Mouse (Mus musculus): ENCODE results near the gene Elmo1.
A peak's percentile ranks its signal among the peaks of the same experiment; 100 is the strongest.

Elmo1 gene

DNA sequence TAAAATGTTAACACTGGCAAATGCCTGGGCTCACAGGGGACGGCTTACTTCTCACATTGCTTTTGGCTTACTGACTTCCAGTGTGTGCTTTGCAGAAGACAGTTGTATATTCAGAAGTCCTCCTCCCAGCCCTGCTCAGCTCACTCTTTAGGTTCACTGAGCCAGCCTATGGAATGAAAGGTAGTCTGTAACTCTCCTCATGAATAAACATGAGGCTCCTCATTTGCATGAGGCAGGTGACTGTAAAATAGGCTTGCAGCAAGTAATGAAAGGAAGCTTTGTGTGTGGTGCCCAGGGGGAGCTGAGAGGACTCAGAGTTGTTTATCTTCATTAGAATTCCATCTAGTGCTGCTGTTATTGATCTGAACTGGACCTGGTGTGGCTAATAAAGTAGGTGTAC, 364.0 kb downstream of the Elmo1 start:
- DNase-seq (ENCODE audit: extremely low spot score, low read depth, low spot score) = no peak

DNA sequence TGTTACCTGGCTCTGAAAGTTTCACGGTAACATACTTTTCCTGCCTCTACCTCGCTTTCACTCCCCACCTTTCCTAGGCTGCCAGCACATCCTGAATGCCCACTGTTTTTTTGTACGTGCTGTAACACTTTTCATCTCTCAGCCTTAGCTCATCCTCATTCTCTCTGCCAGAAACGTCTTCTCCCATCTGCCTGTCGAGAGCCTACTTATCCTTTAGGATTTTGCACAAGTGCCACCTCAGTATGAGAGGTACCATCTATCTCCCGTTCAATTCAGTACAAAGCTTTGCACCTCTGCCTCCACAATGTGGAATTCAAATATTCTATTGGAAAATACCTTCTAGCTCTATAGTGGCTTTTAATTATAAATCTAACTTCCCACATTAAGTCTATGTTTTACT, 369.7 kb downstream of the Elmo1 start:
- DNase-seq (ENCODE audit: extremely low spot score, low read depth, low spot score) = no peak

DNA sequence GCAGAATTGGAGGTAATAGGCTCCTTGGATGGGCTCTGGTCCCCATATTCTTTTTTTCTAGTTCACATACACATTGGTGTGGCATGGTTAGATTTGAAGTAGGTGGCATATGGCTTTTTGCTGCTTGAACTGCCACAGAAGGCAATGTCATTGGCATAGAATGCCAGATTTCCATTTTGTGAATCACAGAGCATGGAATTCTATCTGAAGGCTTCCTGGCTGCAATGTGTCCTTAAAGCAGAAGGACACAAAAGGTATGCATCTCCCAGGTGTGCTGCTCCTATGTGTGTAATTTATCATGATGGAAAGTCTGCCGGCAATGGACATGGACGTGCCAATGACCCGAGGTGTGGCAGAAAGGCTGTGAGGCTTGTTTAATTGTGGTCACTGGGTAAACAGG, 371.2 kb downstream of the Elmo1 start:
- no peak for DNase-seq (ENCODE audit: extremely low spot score, low read depth, low spot score)

DNA sequence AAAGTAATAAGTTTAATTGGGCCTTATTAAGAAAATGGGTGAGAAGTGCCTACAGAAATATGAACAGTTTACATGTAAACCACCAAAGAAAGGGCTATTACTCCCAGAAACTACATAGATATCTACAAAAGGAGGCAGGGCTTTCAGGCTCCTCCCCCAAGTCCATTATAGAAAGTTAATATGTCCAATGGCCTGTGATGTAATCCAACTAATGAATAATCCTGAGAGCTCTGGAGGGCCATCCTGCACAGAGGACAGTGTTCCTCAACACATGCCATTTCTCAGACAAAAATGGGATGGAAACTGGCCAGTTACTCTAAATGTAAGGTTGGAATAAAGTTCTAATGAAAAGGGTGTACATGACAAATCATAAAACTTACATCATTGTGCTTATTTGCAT, 373.8 kb downstream of the Elmo1 start:
- DNase-seq (ENCODE audit: extremely low spot score, low read depth, low spot score) = no peak

DNA sequence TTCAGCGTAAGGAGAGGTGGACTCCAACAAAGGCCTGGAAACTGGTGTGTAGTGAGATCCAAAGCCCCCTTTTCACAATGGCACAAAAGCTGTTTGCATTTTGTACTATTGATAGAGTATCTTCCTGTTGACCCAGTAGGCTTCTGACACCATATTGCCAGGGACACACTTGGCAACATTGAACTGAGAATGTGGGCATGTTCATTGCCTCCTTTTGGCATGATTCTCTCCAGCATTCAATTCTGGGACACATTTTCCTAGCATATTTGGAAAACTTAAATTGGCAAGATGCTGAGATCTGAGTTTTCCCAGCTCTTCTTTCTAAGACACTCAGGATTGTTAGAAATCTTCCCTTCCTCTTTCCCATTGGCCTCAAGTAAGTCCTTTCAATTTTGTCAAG, 377.0 kb downstream of the Elmo1 start:
- no peak for DNase-seq (ENCODE audit: extremely low spot score, low read depth, low spot score)

DNA sequence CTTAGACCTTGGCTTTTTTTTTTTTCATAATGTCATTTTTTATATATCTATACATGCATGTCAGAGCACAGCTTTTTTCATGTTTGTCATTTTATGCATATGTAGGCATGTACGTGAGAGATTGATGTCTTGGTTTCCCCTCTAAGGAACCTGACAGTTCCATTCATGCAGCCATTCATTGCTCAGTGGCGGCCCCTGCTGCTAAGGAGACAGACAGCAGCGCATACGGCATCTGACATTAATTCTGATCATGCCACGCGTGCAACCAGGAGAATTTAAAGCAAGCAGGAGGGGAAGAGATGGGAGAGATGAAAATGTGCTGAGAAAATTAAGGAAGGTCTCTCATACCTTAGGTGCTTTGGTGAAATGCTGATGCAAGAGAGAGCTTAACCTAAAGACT, 381.3 kb downstream of the Elmo1 start:
- DNase-seq (ENCODE audit: extremely low spot score, low read depth, low spot score) = no peak

DNA sequence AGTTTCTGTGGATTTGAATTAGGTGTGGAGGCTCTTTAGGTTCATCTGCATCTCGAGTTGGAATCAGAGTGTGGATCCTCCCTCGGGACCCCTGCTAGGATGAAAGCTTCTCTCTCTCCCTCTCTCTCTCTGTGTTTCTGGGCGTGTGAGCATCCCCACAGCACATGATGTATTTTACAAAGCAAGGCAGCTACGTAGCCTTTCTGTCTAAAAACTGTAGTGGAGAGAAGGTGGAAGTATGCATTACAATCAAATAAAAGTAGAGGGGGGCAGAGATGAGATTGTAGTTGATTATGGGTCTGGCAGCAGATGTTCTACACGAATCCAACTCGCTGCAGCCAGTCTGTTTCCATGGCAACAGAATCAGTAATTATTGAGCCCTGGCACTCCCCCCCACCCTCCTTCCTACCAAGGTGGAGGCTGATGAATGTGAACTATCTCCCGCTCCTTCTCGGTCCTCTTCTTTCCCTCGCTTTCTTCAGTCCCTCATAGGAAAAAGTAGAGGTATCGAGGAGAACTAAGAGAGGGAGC, 382.0 kb downstream of the Elmo1 start:
- no peak for DNase-seq (ENCODE audit: extremely low spot score, low read depth, low spot score)

DNA sequence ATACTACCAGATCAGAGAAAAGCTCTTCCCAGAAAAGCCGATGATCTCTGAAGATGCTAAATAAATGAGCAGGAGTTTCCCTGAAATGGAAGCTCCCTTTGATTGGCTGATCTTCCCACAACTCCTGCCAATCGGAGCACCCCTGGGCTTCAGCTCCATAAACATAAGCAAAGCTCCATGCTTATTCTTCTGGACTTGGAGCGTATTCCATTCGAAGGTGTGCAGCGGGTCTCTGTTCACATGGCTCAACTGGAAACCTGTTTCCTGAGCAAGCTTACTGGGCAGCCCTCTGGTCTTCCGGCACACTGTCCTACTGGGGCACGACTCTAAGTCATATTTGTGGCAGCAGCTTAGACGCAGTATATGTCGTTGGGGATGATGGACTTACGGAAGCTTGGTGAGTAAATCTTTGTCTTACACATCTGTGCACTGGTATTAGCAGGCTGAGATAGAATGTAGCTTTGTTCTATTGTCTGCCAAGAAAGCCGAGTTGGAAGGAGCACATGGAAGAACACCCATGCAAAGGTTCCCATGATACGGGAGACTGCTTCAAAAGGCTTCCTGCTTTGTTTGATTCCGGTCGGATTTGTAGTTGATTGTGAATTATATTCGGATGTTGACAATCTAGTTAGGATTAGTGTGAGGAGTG, 382.6 kb downstream of the Elmo1 start:
- DNase-seq (ENCODE audit: extremely low spot score, low read depth, low spot score) = no peak

DNA sequence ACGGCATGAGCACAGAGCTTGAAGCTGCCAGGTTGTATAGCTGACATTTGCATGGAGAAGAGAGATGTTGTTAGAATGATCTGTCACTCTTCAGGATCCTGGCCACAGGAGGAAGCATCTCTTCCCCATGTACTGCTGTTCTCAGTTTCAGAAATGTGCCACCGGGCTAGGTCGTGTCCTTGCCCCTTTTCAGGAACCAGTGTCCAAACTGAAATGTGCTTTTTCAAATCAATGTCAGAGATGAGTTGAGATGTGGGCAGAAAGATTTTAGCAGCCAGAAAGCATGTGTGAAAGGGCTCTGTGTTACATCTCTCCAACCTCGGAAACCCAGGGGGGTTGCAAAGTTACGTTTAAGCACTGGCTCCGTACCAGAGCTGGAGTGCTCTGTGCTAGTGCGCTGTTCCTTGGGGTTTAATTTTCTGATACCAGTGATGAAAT, 383.3 kb downstream of the Elmo1 start:
- no peak for DNase-seq (ENCODE audit: extremely low spot score, low read depth, low spot score)

DNA sequence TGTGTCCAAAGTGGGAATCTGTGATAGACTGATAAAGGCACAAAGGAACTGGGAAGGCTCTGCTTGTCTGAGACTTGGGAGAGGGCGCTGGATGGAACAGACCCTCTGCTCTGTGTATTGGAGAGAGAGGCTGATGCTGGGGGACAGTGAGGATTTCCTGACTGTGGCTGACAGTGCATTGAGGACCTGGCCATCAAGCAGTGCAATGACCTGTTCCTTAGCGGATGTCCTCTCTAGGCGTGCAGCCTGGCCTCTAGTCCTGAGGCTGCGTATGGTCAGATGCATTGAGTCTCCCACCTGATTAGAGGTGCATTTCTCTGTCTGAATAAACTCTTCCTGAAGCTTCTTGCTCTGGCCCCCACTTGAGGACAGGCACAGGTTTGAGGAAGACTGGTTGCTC, 384.2 kb downstream of the Elmo1 start:
- DNase-seq (ENCODE audit: extremely low spot score, low read depth, low spot score) = no peak

DNA sequence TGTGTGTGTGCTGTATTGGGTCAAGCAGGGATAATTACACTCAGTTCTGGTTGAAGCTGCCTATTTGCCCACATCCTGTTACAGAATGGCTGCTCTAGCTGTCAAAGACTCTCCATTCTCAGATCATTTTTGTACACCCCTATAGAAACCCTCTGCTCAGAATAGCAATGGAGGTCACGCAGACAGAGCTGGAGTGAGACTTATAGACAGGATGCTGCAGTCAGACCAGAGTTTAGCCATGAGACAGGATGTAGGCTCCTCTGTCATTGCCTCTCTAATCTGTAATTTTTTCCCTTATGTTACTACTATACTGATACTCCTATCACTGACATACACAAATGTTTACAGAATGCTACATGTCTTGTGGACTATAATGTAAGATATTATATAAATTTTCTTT, 391.4 kb downstream of the Elmo1 start:
- DNase-seq (ENCODE audit: extremely low spot score, low read depth, low spot score) = no peak

DNA sequence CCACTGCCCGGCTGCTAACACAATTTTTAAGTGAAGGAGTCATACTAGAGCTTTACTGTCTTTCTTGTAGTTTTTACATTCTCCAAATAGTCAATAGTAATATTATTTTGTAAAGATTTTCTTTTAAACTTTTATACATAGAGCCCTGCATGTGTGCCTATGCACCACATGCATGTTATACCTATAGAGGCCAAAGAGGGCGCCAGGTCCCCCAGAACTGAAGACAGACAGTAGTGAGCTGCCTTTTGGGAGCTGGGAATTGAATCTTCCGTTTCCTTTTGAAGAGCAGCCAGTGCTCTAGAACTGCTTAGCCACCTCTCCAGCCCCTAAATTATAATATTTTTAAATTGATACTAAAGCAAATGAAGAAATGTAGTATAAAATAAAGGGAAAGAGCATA, 398.7 kb downstream of the Elmo1 start:
- no peak for DNase-seq (ENCODE audit: extremely low spot score, low read depth, low spot score)

DNA sequence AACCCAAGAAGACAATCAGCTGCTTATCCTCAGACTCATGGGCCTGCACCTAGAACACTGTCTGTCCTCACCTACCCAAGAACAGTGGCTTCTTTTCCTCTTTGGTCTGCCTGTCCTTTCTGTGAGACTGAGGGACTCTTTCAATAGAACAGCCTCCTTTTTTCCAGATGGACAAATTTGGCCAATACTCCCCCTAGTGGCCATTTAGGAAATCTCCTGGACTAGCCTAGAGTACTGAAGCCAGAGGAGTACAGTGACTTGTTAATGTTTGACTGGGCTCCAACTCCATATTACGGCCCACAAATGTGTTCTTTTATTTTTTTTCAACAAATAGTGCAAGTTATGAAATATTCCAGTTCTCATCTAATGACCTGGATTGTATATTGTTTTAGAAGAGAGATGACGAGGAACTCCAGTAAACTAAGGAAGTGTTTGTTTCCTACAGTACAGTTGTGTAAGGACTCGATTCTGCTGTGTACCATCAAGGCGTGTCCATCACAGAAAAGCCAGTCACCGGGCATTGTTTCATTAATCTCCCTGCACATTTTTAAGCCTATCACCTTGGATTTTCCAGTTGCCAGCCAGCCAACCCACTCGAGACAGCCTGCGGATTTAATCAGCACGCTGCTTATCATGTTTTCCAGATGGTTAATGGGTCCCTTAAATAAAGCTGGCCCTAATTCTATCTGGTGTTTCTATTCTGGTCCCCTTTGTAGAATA, 399.5 kb downstream of the Elmo1 start:
- DNase-seq (ENCODE audit: extremely low spot score, low read depth, low spot score) = peak; percentile 31

DNA sequence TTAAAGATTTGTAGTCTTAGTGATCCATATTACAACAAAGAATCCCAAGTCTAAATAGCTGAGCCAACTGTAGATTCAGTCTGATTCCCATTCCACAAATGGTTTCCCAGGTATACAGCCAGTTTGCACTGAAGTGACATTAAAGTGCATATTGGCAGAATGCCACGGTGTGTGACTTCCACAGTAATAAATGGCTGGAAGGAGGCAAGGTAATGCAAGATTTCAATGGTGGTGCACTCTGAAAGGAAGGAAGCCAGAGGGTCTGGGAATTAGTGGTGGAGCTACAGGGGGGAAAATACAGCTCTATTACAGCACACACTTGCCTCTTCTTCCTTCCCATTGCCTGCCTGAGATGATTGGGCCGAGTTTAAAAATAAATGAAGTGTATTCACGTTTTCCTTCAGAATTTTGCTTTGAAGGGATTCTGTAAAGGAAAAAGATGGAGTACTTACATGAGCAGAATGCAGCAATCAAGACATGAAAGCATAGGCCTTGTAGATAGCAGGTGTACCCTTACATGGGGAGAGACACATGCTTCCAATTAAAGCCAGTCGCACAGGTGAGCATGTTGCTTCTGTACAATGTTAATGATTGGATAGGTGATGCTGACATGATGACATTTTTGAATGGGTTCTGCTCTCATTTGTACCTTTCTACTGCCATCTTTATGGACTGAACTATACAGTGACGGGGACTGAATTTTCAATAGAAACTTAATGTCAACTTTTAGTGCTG, 400.6 kb downstream of the Elmo1 start:
- no peak for DNase-seq (ENCODE audit: extremely low spot score, low read depth, low spot score)

DNA sequence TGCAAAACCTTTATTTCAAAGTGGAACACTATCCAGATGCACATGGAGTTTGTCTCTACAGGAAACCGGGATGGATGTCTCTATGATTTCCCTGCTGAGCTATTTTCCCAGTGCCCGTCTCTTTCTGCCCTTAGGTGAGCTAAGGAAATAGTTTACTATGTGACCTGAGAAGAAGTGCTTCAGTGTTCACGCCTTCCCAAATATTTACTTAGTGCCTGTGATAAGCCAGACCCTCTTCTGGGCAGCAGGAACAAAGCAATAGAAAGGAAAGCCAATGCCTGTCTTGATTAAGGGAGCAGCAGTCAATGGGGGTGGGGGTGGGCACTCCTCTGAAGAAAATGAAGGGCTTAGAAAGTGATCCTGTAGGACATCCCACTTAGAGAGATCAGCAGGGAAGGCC, 401.3 kb downstream of the Elmo1 start:
- DNase-seq (ENCODE audit: extremely low spot score, low read depth, low spot score) = no peak

DNA sequence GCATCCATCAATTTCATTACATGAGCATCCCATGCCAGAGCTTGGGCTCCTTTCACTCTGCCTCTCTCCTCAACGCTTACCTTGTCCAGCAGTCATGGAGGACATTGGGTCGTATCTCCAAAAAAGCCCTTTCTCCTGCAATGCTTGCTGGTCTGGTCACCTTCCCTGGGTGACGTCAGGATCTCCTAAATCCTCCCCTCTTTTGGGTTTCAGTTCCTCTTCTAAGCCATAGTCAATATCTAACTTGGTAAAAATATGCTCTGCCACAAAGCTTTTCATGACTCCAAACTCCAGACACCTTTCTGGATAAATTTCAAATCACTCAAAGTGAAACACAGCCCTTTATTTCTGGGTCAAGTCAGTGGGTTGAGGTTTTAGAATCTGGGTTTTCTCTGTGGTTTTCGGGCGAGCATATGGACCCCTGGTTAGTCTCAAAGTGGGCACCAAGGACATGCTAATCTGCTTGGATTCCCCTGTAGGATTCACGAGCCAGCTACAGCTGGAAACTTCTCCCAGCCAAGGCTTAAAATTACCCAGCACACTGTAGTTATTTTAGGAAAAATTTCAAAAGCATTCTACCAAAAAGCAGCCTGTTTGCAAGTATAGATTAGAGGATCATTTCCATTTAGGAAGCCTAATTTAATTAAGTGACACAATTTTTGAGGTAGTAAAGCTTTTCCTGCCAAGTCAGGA, 403.8 kb downstream of the Elmo1 start:
- no peak for DNase-seq (ENCODE audit: extremely low spot score, low read depth, low spot score)

DNA sequence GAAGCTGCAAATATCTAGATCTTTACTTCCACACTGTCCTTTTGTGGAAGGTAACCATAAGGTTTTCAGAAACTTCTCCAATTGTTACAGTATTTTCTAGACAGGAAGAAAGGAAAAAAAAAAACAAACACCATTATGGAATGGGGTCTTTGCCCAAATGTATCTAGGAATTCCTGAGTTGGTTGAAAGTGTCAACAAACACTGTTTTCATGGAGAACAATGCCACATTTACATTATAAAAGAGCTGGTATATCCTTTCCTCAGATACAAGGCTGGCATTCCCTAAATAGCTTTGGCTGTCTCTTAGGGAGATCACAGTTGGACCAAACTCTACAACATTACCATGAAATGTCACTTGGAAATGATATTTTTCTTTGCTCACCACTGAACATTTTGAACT, 411.5 kb downstream of the Elmo1 start:
- no peak for DNase-seq (ENCODE audit: extremely low spot score, low read depth, low spot score)

DNA sequence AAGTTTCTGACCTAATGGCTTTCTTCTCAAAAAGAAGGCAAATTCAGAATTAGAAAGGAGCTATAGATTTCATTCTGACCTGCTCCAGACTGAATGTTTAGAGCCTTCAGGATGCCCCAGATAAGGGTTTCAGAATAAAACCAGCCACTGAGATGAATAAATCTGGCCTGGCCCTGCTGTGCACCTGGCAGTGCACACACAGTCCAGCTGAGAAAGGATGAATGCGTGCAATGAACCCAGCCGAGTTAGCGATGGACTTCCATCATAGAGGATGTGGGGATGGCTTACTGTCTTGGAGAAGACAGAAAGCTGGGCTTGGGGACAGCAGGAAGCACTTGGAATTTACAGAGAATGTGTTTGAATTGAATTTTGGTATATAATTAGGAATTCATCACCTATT, 413.0 kb downstream of the Elmo1 start:
- DNase-seq (ENCODE audit: extremely low spot score, low read depth, low spot score) = no peak

DNA sequence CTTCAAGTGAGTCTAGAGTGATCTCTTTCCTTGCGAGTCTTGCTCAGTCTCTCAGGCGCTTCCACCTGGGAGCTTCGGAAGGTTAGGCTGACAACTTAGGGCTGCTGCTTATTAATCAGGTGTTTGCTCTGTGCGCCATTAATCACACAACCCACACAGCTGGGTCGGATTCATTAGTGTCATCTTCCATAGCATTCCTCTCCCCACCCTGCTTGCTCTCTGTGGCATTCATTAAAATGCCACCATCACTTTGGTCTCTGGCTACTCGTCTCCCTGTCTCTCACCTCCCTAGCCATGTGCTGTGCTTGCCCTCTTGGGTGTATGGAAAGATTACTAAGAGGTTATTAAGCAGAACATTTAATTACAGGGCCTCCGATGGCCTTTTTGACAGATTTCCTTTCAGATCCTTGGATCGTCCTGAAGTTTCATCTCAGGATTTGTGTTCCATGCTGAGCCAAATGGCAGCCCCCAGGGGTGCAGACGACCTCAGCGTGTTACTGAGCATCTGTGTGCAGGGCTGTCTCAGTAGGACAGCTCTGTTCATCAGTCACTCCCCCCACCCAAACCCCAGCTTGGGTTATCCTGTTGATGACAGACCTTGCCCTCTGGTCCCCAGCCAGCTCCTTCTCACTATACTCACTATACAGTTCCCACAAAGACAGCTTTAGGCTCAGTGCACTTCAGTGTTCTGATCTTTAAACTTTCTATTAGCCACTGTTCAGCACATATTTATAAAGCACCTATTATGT, 417.2 kb downstream of the Elmo1 start:
- DNase-seq (ENCODE audit: extremely low spot score, low read depth, low spot score) = no peak

DNA sequence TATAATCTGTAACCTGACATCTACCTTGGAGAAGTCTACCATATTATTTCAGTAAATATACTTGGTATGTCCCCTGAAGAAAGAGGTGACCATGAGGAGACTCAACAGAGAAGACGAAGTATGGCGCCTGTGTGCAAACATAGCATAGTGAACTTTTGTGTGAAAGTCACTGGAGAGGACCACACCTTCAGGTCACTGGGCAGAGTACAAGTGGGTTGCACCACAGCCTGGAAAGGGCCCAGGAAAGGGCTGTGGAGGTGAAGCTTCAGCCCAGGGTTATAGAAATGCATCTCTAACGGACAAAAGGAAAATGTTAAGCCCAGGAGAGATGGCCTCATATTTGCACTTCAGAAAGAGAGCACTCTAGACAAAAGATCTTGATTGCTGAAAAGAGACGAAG, 420.6 kb downstream of the Elmo1 start:
- no peak for DNase-seq (ENCODE audit: extremely low spot score, low read depth, low spot score)

Measured in hindlimb bud, embryonic 11.5 days (tissue).